Mouse (Mus musculus) embryonic facial prominence, embryonic 14.5 days (tissue): ENCODE results near the gene Patl2. TPM values are rescaled to one million over a fixed set of nuclear protein-coding genes. Genes with fewer than 3 reads are reported as not detected.

ENCODE experiments used
- ATAC-seq: fragments of 200-750 bp; cut with Nextera tagmentation; 2 replicates; pipeline ENCODE4 v1.8.0; 2017; ENCODE audit warnings: low read depth, moderate number of reproducible peaks, moderate TSS enrichment
- DNase-seq: peaks from one replicate; pipeline ENCODE4 v3.0.0-alpha.2; 2015; ENCODE audit warnings: low spot score
- H3K27ac ChIP-seq: fragments of 300-500 bp; sonication (generic); replicated peaks from 2 replicates; pipeline ENCODE4 v1.5.1; 2014; ENCODE audit warnings: low read depth, mild to moderate bottlenecking, low read length, moderate library complexity
- H3K27me3 ChIP-seq: fragments of 300-500 bp; sonication (generic); replicated peaks from 2 replicates; pipeline ENCODE4 v1.6.1; 2014; ENCODE audit warnings: low read length; ENCODE audit not compliant: control insufficient read depth, insufficient read depth
- H3K36me3 ChIP-seq: fragments of 300-500 bp; sonication (generic); 2 replicates; pipeline ENCODE4 v1.6.1; 2014; ENCODE audit warnings: low read length, mixed read lengths; ENCODE audit not compliant: control insufficient read depth, insufficient read depth
- H3K4me1 ChIP-seq: fragments of 300-500 bp; sonication (generic); 2 replicates; pipeline ENCODE4 v1.6.1; 2014; ENCODE audit warnings: antibody characterized with exemption, low read length; ENCODE audit not compliant: control insufficient read depth, insufficient read depth
- H3K4me2 ChIP-seq: fragments of 300-500 bp; sonication (generic); 2 replicates; pipeline ENCODE4 v1.6.1; 2014; ENCODE audit warnings: low read depth, mild to moderate bottlenecking, low read length, moderate library complexity, mixed read lengths
- H3K4me3 ChIP-seq: fragments of 300-500 bp; sonication (generic); 2 replicates; pipeline ENCODE4 v1.5.1; 2014; ENCODE audit warnings: low read depth, mild to moderate bottlenecking, low read length
- H3K9ac ChIP-seq: fragments of 300-500 bp; sonication (generic); 2 replicates; pipeline ENCODE4 v1.6.1; 2014; ENCODE audit warnings: low read depth, mild to moderate bottlenecking, low read length, moderate library complexity, mixed read lengths
- H3K9me3 ChIP-seq: fragments of 300-500 bp; sonication (generic); 2 replicates; pipeline ENCODE4 v1.6.1; 2016; ENCODE audit warnings: low read length; ENCODE audit not compliant: control insufficient read depth
- WGBS: fragments of 180-500 bp; shearing (Covaris S2); extraction: QIAGEN DNeasy Blood & Tissue Kit; methylation state at CpG from one replicate; pipeline ENCODE4 v1.1.7; 2014; 5-methylcytosine and 5-hydroxymethylcytosine counted together
- polyA plus RNA-seq: library from polyadenylated mRNA; unstranded; fragments of >200 nt; fragmentation: Nextera tagmentation; extraction: Ambion mirVana; gene quantifications from 2 replicates; pipeline ENCODE4 v1.2.1, GENCODE M21; 2014

Patl2 gene
- polyA plus RNA-seq, 1 experiment from 2014 or later: not detected

DNA sequence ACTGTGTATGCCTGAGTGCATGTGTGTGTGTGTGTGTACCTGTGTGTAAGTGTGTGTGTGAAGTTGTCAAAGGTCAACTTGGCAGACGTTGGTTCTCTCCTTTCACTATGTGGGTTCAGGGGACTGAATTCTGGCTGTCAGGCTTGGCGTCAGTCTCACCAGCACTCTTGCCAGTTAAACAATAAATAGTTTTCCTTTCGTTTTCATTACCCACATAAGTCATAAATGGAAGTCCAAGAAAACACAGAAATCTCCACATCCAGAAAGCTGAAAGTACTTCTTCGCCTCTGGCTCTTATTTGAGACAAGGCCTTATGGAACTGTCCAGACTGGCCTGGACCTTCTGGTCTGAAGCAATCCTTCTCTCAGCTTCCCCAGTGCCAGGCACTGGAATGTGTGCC, 40.2 kb downstream of the Patl2 start:
- no peaks in the 10 kb centered on the region for H3K9me3 ChIP-seq
- H3K36me3 ChIP-seq: no peaks in the 10 kb centered on the region
- 67% methylated on average over 4 of the region's 4 CpGs for WGBS
- no peak for ATAC-seq
- DNase-seq: no peak
- 0 out of 2 replicates have a peak, but pooled peaks cover 5% of the 10 kb centered on the region for H3K4me1 ChIP-seq
- no peak overlapping the region for H3K27ac ChIP-seq
- no peak overlapping the region for H3K4me3 ChIP-seq
- no peaks in the 10 kb centered on the region for H3K27me3 ChIP-seq
- no peak overlapping the region for H3K9ac ChIP-seq
- H3K4me2 ChIP-seq: no peak overlapping the region

DNA sequence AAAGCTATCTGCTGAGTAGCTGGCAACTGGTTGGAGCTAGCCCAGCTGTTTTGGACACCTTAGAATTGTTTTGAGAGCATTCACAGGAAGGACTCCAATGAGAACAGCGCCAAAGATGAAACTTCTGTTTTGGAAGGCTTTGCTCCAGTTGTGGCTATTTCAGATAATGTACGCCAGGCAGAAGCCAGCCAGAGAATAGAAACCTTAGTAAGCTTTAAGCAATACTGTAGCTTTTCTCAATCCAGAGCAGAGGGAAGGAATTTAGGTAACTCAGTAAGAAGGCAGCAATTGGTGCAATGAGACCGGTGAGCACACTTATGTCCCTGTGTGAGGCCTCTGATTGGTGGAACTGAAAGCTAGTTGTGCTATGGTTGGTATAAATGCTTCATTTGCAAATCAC, 42.9 kb downstream of the Patl2 start:
- Histone ChIP-seq H3K4me2 (no peak overlapping the region), H3K27me3 (no peaks in the 10 kb centered on the region), H3K4me1 (no peaks in the 10 kb centered on the region), H3K9me3 (no peaks in the 10 kb centered on the region), H3K36me3 (no peaks in the 10 kb centered on the region), H3K9ac (no peak overlapping the region), H3K4me3 (no peak overlapping the region), H3K27ac (no peak overlapping the region)
- no peak for ATAC-seq
- no peak for DNase-seq
- whole genome bisulfite sequencing: 92% methylated on average over 3 of the region's 3 CpGs

DNA sequence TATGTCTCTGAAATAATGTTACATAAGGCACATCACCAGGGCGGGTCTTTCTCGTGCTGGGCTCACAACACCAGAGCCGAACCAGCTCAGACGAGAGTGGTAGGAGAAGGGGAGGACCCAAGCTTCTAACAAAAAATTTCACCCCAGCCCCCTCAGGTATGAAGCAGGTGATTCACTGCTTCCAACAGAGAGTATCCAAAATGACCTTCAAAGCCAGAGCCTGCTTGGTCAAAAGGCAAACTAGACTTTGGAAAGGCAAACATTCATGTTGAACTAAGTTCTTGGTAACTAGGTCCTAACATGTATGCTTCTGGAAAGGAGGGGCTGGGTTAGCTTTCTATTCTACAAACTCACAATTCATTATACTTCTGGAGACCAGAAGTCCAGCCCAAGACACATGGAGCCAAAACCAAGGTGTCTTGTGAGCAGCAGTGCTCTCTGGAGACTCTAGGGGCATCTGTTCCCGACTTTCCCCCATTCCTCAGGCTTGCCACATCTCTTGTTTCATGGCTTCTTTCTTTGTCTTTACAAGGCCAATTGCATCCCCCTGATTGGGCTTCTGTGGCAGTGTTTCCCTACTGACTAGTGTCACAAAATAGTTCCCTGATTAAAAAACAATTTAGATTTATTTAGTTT, 44.5 kb downstream of the Patl2 start:
- no peaks in the 10 kb centered on the region for H3K9me3 ChIP-seq
- 70% methylated on average over 5 of the region's 5 CpGs for WGBS
- no peaks in the 10 kb centered on the region for H3K36me3 ChIP-seq
- no peak overlapping the region for H3K27ac ChIP-seq
- DNase-seq: no peak
- no peaks in the 10 kb centered on the region for H3K4me1 ChIP-seq
- no peak overlapping the region for H3K9ac ChIP-seq
- no peak overlapping the region for H3K4me2 ChIP-seq
- no peak for ATAC-seq
- H3K4me3 ChIP-seq: no peak overlapping the region
- H3K27me3 ChIP-seq: no peaks in the 10 kb centered on the region

DNA sequence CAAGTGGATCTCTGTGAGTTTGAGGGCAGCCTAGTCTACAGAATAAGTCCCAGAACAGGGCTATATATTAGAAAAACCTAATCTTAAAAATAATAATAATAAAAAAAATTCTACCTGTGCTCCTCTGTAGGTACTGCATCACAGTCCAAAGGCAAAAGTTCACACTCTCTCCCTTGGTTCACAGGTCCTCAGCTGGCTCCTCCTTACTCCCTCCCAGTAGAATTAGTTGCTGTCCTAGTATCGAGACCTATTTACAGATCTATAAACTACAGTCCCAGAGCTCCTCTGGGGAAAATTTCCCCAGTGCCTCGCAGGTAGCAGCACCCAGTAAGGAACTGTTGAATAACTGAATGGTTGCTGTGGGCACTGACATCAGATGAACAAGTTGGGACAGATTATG, 45.2 kb downstream of the Patl2 start:
- no peaks in the 10 kb centered on the region for H3K27me3 ChIP-seq
- H3K36me3 ChIP-seq: no peaks in the 10 kb centered on the region
- DNase-seq: no peak
- H3K9ac ChIP-seq: no peak overlapping the region
- H3K9me3 ChIP-seq: no peaks in the 10 kb centered on the region
- no peak overlapping the region for H3K4me2 ChIP-seq
- WGBS: 82% methylated on average over 2 of the region's 2 CpGs
- no peak overlapping the region for H3K4me3 ChIP-seq
- H3K27ac ChIP-seq: no peak overlapping the region
- ATAC-seq: no peak
- no peaks in the 10 kb centered on the region for H3K4me1 ChIP-seq

DNA sequence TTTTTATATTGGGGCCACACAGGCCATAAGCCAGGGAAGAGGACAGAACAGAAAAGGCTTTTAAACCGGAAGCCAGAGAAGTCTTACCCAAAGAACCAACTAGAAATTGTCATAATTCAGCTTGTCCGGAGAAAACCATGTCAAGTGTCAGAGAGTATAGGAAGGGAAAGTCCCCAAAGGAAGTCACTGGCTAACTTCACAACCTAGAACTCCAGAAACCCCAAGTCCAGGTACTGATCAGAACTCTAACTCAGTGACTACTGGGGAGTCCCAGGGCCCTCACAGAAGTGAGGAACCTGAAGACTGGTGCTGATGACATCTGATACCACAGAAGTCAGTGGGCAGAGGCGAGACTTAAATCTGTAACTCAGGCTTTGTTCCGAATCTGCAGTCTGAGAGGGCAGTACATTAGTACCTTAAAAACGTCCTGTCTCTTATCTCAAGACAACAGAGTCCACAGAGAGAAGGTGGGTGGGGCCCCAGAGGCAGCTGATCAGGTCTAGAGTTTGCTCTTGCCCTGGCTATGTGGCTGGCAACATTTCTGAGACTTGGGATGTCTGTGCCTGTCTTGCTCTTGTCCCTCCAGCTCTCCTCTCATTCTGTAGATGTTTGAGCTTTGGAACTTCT, 48.0 kb downstream of the Patl2 start:
- DNase-seq (no peak), ATAC-seq (no peak)
- no peaks in the 10 kb centered on the region for H3K9me3 ChIP-seq
- no peaks in the 10 kb centered on the region for H3K36me3 ChIP-seq
- no peaks in the 10 kb centered on the region for H3K4me1 ChIP-seq
- H3K4me2 ChIP-seq: no peak overlapping the region
- no peak overlapping the region for H3K9ac ChIP-seq
- WGBS: 59% methylated on average over 5 of the region's 5 CpGs
- H3K4me3 ChIP-seq: no peak overlapping the region
- no peak overlapping the region for H3K27ac ChIP-seq
- H3K27me3 ChIP-seq: no peaks in the 10 kb centered on the region

DNA sequence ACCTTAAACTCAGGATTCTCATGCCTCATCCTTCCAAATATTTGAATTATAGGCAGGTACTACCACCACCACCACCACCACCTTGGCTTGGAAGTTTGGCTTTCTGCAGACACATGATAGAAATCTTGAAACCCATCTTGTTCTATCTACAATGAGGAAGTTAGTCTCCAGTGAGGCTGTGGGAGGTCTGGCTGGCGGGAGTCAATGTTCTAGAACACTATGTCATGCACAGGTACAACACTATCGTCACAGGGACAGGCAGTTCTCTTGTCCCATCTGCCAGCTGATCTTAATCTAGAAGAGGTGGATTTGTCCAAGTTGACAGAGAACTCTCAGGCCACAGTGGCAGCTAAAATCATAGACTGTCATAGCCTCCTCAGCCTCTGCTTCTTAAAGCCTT, 53.4 kb downstream of the Patl2 start:
- DNase-seq: no peak
- Histone ChIP-seq H3K9ac (no peak overlapping the region), H3K4me1 (no peaks in the 10 kb centered on the region), H3K4me2 (no peak overlapping the region), H3K27ac (no peak overlapping the region), H3K4me3 (no peak overlapping the region), H3K36me3 (no peaks in the 10 kb centered on the region), H3K27me3 (no peaks in the 10 kb centered on the region), H3K9me3 (no peaks in the 10 kb centered on the region)
- WGBS: 88% methylated on average over 2 of the region's 2 CpGs
- no peak for ATAC-seq

DNA sequence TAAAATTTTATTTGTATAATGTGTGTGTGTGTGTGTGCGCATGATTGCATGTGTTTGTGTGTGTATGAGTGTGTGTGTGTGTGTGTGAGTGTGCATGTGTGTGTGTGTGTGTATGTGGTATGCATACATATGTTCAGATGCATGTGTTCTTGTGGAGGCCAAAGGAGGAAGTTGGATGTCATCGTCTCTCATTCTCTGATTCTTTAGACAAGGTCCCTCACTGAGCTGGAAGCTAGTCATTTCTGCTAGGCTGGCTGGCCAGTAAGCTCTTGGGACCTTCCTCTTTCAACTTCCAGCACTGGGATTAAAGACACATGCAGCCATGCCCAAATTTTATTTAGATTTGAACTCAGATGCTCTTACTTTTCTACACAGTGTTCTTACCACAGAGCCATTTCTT, 53.9 kb downstream of the Patl2 start:
- no peak overlapping the region for H3K4me2 ChIP-seq
- DNase-seq (no peak), ATAC-seq (no peak)
- WGBS: 84% methylated on average over 2 of the region's 2 CpGs
- H3K27me3 ChIP-seq: no peaks in the 10 kb centered on the region
- H3K27ac ChIP-seq: no peak overlapping the region
- no peaks in the 10 kb centered on the region for H3K36me3 ChIP-seq
- no peaks in the 10 kb centered on the region for H3K9me3 ChIP-seq
- H3K4me3 ChIP-seq: no peak overlapping the region
- H3K9ac ChIP-seq: no peak overlapping the region
- no peaks in the 10 kb centered on the region for H3K4me1 ChIP-seq

DNA sequence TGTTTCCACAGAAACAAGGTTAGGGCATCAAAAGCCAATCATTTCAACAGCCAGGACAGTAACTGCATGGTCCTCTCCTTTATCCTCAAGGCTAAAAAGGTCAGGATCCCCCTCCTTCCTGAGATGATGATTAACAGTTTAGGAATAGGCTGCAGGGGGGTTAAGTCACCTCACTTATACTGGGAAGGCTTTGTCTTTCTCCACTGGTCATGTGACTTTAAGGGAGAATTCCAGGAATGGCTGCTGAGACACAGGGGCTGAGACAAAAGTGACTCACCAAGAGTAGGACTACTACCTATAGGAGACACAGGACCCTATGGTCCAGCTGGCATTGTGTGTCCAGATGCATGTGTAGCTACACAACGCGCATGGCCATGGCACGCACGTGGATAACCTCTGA, 58.4 kb downstream of the Patl2 start:
- no peak for ATAC-seq
- 96% methylated on average over 4 of the region's 4 CpGs for WGBS
- no peak overlapping the region for H3K4me3 ChIP-seq
- no peak for DNase-seq
- H3K9ac ChIP-seq: no peak overlapping the region
- no peaks in the 10 kb centered on the region for H3K27me3 ChIP-seq
- H3K4me2 ChIP-seq: no peak overlapping the region
- H3K9me3 ChIP-seq: no peaks in the 10 kb centered on the region
- no peaks in the 10 kb centered on the region for H3K4me1 ChIP-seq
- H3K36me3 ChIP-seq: no peaks in the 10 kb centered on the region
- H3K27ac ChIP-seq: no peak overlapping the region

DNA sequence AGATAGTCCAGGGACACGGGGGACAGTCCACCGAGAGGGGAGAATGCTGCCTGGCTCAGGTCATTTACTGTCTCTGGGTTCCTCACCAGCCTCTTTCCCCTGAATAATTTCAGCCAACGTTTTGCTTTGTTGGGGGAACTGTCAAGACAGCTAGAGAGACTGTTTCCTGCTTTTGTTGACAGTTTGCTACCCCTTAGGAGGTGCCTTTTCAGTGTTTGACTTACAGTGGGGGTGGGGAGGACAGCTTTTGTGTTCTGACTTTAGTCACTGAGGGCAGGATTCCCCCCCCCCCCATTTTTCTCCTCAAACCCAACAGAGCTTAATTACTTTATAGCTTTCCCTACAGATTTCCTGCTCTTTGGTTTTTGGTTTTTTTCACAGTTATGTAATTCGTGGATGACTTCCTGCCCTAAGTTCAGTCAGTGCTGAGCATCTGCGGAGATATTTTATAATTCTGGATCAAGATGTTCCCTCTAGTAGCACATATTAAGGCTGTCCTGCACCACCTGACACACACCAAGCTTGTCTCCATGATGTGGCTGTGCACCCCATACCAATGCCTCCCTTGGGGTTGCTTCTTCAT, 59.1 kb downstream of the Patl2 start:
- Histone ChIP-seq H3K4me3 (no peak overlapping the region), H3K4me1 (no peaks in the 10 kb centered on the region), H3K9me3 (no peaks in the 10 kb centered on the region), H3K27ac (no peak overlapping the region), H3K27me3 (no peaks in the 10 kb centered on the region), H3K9ac (no peak overlapping the region), H3K4me2 (no peak overlapping the region), H3K36me3 (no peaks in the 10 kb centered on the region)
- ATAC-seq (no peak), DNase-seq (no peak)
- 37% methylated on average over 5 of the region's 5 CpGs for WGBS
